Mouse (Mus musculus) thymus, postnatal 14 days (tissue): Measurements from ENCODE around the gene Samd8.

Experiments
- DNase-seq: peaks from one replicate; pipeline ENCODE4 v3.0.0; 2021

Gene Samd8

GRCm38 (mm10) chr14:21801624-21802023, 51.3 kb downstream of the Samd8 start:
- DNase-seq = no peak

GRCm38 (mm10) chr14:21802543-21803206, 52.3 kb downstream of the Samd8 start:
- no peak for DNase-seq

GRCm38 (mm10) chr14:21806203-21806602, 55.9 kb downstream of the Samd8 start:
- DNase-seq = no peak

DNA sequence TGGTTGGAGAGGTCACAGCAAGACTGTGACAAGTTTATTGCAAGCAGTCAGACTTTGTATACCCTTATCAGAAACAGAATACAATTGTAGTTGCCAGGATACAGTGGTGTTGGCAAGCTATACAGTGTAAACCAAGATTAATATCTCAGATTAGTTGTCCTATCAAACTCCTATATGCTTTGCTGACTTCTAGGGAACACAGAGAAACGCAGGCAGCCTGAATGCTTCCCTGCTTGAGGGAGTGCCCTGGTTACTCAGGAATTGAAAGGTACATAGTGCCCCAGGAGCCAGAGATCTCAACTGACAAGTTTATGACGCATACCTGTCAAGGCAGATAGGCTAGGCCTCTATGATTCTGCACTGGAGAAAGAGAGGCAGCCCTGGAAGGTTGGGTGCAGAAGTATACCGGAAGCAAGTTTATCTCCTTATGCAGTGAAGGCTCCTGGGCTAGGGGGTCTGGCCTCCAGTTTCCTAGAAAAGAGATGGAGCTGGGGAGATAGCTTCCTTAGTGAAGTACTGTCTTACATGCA, 56.4 kb downstream of the Samd8 start:
- no peak for DNase-seq

- DNase-seq = no peak
Observed at GRCm38 (mm10) chr14:21808208-21808922, 58.0 kb downstream of the Samd8 start.

GRCm38 (mm10) chr14:21809418-21809817, 59.1 kb downstream of the Samd8 start:
- DNase-seq = no peak

DNA sequence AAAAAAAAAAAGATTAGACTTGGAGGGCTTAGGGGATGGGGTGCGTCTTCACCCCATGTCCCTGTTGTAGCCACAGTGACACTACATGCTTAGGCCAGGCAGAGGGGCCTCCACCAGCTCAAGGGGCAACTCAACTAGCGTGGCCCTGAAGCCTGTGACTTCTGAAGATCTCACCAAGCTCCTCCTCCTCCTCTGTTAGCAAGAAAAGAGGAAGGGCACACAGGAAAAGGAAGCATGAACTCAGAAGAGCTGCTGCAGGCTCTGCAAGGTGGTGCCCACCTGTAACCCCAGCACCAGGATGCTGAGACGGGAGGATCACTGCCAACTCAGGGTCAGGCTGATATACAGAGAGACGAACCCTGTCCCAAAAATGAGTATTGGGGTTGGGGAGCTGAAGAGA, 61.0 kb downstream of the Samd8 start:
- DNase-seq = no peak

- no peak for DNase-seq
Observed at GRCm38 (mm10) chr14:21811744-21812393, 61.5 kb downstream of the Samd8 start.

DNA sequence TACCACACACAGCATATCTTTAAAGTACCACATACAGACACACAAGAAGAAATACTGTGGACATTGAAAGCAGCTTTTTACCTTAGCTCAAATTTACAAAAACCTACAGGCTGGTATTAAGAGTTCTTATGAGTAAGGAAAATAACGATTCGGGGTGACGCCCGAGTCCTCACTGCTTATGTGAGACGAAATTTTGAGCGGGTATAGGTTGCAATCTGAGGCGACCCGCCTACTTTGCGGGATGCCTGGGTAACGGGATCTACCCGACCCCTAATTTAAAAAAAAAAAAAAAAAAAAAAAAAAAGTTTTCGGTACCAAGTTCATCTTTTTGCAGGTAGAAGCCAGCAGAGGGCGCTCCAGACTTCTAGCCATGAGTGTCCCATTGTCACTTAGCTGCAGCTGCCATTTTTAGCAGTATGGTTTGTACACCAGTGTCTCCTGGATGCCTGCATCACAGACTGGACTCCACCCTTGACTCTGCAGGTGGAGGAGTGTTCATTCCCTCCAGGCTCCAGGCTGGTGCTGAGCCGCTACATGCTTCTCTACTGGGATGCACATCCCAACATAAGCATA, 62.3 kb downstream of the Samd8 start:
- DNase-seq = peak; percentile 78

DNA sequence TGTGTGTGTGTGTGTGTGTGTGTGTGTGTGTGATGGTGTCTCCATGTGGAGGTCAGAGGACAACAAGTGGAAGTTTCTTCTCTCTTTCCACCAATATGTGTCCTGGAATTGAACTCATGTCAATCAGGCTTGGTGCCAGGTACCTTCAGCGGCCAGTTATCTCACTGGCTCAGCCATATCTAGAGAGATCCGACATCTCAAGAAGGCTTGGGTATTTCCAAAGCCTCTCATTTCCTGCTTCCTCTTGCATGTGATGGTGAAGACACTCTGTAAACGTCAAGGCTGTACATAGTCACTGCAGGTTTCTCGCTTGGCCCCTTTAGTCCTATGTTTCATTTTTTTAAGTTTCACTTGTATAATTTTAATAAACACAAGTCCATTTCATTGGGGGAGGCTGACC, 62.9 kb downstream of the Samd8 start:
- no peak for DNase-seq

DNA sequence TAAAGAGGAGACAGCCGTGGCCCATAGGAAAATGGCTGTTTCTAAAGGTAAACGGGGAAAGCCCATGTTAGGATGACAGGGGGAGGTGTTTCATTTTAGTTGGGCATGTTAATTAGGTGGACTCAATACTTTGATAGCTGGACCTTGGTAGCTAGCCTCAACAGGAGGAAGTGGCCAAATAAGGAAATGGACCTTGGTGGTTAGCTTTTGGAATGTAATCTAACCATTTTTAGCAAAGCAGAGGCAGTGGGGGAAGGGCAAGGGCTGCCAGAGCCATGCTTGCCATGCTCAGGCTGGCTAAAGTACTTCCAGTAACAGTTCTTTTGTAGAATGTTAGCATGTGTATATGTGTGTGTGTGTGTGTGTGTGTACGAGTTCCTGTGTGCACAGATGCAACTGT, 63.5 kb downstream of the Samd8 start:
- no peak for DNase-seq

- no peak for DNase-seq
Observed at GRCm38 (mm10) chr14:21814606-21815005, 64.3 kb downstream of the Samd8 start.

- DNase-seq = no peak
Observed at GRCm38 (mm10) chr14:21816255-21816654, 65.9 kb downstream of the Samd8 start.

DNA sequence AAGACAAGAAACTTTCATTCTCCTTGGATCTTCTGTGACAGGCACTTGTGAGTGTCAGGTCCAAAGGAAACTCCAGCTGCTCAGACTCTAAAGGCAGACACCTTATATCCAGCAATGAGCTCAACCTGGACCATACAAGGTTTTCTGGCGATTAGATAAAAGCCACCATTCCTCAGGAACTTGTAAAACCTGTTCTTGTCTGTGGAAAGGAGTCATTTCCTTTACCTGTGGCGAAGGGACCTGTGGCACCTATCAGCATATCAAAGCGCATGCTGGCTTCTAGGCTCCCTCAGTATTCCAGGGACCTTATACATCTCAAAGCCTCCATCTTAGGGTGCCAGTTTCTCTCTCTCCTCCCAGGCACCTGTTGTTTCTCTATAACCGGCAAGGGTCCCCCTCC, 67.1 kb downstream of the Samd8 start:
- DNase-seq = no peak

DNA sequence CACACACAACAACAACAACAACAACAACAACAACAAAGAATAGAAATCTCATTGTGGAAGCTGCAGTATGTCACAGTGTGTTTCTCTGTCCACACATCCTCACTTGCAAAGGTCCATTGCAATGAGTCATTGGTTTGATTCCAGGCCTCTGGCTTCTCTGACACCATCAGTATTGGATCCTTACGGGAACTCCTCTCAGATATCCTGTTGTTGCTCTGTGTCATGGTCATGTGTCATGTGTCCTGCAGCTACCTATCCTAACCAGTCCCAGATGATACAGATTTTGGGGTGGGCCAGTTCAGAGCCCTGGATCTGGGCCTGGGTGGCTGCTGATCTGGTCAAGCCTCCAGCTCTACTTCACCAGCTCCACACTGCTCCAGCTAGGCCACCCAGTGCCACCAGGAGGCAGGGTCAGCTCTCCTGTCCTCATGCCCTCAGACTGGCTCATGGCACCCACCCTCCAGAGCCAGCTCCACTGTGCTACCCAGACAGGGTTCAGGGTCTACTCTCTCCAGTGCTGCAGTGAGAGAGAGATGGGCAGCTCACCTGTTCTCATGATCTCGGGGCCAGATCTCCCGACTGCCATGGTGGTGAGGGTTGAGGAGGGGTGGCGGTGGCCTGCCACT, 70.7 kb downstream of the Samd8 start:
- DNase-seq = no peak

GRCm38 (mm10) chr14:21822307-21822706, 72.0 kb downstream of the Samd8 start:
- no peak for DNase-seq

GRCm38 (mm10) chr14:21822795-21823374, 72.6 kb downstream of the Samd8 start:
- no peak for DNase-seq

DNA sequence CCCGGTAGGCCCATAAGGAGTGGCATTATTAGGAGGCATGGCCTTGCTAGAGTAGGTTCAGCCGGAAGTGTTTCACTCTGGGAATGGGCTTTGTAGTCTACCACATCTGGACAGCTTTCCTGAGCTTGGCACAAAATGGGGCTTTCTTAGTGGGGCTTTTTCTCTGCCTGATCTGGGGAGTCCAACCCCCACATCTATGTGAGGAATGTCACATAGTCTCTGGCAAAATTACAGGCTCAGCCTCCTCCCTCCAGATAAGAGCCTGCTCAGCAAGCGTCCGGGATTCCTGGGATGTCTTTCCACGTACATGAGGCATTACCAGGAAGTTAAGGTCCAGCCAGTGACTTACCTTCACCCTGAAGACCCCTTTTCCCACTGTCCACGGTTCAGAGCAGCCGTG, 73.6 kb downstream of the Samd8 start:
- DNase-seq = no peak

- no peak for DNase-seq
Observed at GRCm38 (mm10) chr14:21824938-21825337, 74.6 kb downstream of the Samd8 start, which contains the start of gene Vdac2. TSS of gene Vdac2 (plus strand) at chr14:21825238.

GRCm38 (mm10) chr14:21825786-21826491, 75.6 kb downstream of the Samd8 start:
- no peak for DNase-seq

DNA sequence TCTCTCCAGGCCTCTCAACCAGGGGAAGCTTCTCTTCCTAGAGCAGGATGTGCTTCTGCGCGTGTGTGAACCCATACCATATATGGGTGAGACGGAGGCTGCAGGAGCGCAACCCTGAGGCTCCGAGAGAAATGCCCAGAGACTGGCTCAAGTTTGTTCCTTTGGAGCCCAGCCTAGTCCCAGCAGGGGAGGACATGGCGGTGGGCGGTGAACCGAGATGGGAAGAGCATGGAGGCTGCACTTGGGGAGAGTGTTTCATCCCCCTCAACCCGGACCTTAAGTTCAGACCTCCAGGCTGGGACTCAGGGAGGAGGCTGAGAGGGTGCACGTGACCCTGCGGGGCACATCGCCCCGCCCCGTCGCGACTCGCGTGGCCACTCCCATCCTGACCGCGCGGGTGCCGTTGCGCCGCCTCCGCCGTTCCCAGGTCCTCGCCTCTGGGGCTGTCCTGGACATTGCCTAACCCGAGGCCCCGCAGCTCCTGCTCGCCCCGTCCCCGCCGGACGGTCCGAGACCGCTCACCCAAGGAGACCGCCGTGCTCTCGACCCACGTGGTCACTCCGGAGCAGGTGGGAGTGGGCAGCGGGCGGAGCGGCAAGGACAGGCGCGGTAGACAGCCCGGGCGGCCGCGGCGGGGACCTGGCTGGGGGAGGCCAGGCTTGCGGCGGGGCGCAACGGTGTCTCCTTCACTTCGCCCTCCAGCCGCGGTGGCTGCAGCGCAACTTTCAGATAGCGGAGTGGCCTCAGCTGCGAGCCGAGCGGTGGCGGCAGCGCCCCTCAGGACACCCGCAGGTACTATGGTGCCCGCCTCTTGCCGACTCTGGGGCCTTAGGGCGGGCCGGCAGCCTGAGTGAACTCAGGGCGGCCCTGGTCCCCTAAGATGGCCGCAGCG, 80.8 kb downstream of the Samd8 start:
- DNase-seq = peak; percentile 98
